Mouse (Mus musculus) adrenal gland, postnatal 25 days (tissue): Measurements from ENCODE around the gene Dohh. TPM values are rescaled to one million over a fixed set of nuclear protein-coding genes. Genes with fewer than 3 reads are reported as not detected.
A peak's percentile ranks its signal among the peaks of the same experiment; 100 is the strongest.

Source experiments
- DNase-seq: peaks from one replicate; pipeline ENCODE4 v3.0.0; 2021; ENCODE audit warnings: mixed read lengths
- total RNA-seq: library from RNA; stranded (reverse); gene quantifications from 2 replicates; pipeline ENCODE4 v1.2.3, GENCODE M21; 2021

Dohh gene
- total RNA-seq, 1 experiment from 2014 or later, result 52.7 TPM

- no peak for DNase-seq
These were observed 366 bp downstream of the Dohh start for GRCm38 (mm10) chr10:81384605-81384982.

GRCm38 (mm10) chr10:81385603-81386306 is 1.5 kb downstream of the Dohh start:
- no peak for DNase-seq

GRCm38 (mm10) chr10:81387716-81388115 is 3.5 kb downstream of the Dohh start:
- DNase-seq, result no peak

GRCm38 (mm10) chr10:81388505-81389055 is 4.4 kb downstream of the Dohh start, which contains the start of gene Gm48552:
Gene Gm48552, plus strand, starts transcription at chr10:81389005.
- no peak for DNase-seq

- DNase-seq, result peak; percentile 53
These were observed 5.1 kb downstream of the Dohh start for GRCm38 (mm10) chr10:81389373-81389772.

- peak; percentile 82 for DNase-seq
These were observed 5.8 kb downstream of the Dohh start for GRCm38 (mm10) chr10:81389801-81390677.

GRCm38 (mm10) chr10:81390678-81390965 is 6.4 kb downstream of the Dohh start:
- no peak for DNase-seq

- no peak for DNase-seq
These were observed 8.0 kb downstream of the Dohh start for GRCm38 (mm10) chr10:81392270-81392669.

- no peak for DNase-seq
These were observed 8.6 kb downstream of the Dohh start, which contains the start of gene Smim24 for GRCm38 (mm10) chr10:81392781-81393185. Gene Smim24, plus strand, starts transcription at chr10:81393051.

- DNase-seq, result no peak
These were observed 9.3 kb downstream of the Dohh start for GRCm38 (mm10) chr10:81393456-81394063.

GRCm38 (mm10) chr10:81395127-81395526 is 10.9 kb downstream of the Dohh start:
- DNase-seq, result peak; percentile 64

GRCm38 (mm10) chr10:81395865-81396264 is 11.6 kb downstream of the Dohh start:
- no peak for DNase-seq

- DNase-seq, result no peak
These were observed 12.5 kb downstream of the Dohh start for GRCm38 (mm10) chr10:81396749-81397148.

GRCm38 (mm10) chr10:81399296-81399695 is 15.1 kb downstream of the Dohh start:
- DNase-seq, result no peak

- DNase-seq, result no peak
These were observed 15.6 kb downstream of the Dohh start for GRCm38 (mm10) chr10:81399798-81400308.

- no peak for DNase-seq
These were observed 16.4 kb downstream of the Dohh start for GRCm38 (mm10) chr10:81400371-81401204.

- no peak for DNase-seq
These were observed 16.9 kb downstream of the Dohh start for GRCm38 (mm10) chr10:81401205-81401520.

- peak; percentile 50 for DNase-seq
These were observed 17.4 kb downstream of the Dohh start for GRCm38 (mm10) chr10:81401521-81402226.

GRCm38 (mm10) chr10:81402227-81402765 is 18.1 kb downstream of the Dohh start:
- DNase-seq, result no peak

GRCm38 (mm10) chr10:81403511-81403910 is 19.3 kb downstream of the Dohh start:
- DNase-seq, result no peak

- DNase-seq, result no peak
These were observed 19.9 kb downstream of the Dohh start for GRCm38 (mm10) chr10:81404082-81404481.
